Mouse (Mus musculus) cerebellum, adult 2 months (tissue): ENCODE measurements at regions not wholly inside any gene's neighbourhood (a gene's known extent, or its start where the extent isn't known, plus 50 kb on each side); places are given as distances from the start of the nearest gene placed in this dataset.

Experiments
- CTCF ChIP-seq: fragments of 200-500 bp; IDR thresholded peaks from 2 replicates; pipeline ENCODE4 v1.5.1; 2011; ENCODE audit warnings: low read depth, mild to moderate bottlenecking, control low read depth, low read length, moderate library complexity, borderline replicate concordance; ENCODE audit not compliant: insufficient read depth
- POLR2A ChIP-seq: fragments of 200-500 bp; IDR thresholded peaks from 2 replicates; pipeline ENCODE4 v1.6.1; 2011; ENCODE audit warnings: low read length, control low read depth, borderline replicate concordance; ENCODE audit not compliant: insufficient read depth

- TF ChIP-seq CTCF (no peak), POLR2A (no peak)
These were observed 459.9 kb upstream of the Mgmt start for GRCm38 (mm10) chr7:136434510-136434909.
